Mouse (Mus musculus) adrenal gland, adult 8-10 months (tissue): ENCODE data around the gene Psmd1. TPM values are rescaled to one million over a fixed set of nuclear protein-coding genes. Genes with fewer than 3 reads are reported as not detected.

Experiments used
- DNase-seq: peaks from one replicate; pipeline ENCODE4 v3.0.0; 2022
- total RNA-seq, 4 experiments: library from RNA; stranded (reverse); gene quantifications; 2 replicates each; pipeline ENCODE4 v1.2.4; 2022

Psmd1 gene
- total RNA-seq, 4 experiments from 2014 or later = 114 to 128 (median 117) TPM

DNA sequence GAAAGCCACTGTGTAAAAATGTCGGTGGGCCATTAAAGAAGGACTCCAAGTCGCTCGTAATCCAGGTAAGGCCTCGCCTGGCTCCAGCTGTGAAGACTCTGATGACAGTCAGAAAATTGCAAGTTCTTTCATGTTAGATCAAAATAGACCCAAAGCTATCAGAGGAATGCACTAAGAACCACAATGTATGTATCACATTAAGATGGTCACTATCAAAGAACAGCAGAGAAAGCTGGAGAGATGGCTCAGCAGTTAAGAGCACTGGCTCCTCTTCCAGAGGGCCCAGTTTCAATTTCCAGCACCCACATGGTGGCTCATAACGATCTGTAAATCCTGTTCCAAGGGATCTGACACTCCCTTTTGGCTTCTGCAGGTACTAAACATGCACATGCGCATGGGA, 95.9 kb downstream of the Psmd1 start:
- DNase-seq = no peak

DNA sequence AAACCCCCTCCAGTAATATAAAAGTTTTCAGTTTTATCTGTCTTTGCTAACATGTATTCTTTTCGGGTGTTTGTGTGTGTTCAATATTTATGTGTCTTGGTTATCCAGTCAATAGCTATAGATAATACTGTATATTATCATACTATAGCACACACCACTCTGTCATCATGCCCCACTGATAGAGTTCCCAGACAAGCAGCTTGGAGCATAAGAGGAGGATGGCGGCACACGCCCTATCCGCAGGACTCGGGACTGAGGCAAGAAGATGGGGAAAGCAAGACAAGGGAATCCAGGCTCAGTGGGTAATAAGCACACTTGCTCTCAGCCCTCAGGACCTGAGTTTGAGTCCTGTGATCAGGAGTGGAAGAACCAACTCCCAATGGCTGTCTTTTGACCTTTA, 96.3 kb downstream of the Psmd1 start:
- no peak for DNase-seq

DNA sequence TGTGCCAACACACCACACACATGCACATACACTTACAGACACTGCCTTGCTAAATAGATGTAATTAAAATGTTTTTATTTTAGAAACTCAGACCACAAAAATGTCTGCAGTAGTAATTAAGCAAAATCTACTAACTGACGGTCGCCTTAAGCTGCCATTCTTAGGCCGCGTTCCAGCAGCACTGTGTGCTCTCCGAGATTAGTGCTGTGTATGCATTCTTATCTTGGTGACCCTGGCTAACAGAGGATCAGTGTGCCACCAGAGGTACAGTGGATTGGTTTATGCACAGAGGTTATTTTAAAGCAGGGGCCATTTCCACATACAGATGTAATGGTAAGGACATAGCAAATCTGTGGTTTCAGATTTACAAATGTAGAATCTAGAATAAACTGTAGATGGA, 96.9 kb downstream of the Psmd1 start:
- no peak for DNase-seq

DNA sequence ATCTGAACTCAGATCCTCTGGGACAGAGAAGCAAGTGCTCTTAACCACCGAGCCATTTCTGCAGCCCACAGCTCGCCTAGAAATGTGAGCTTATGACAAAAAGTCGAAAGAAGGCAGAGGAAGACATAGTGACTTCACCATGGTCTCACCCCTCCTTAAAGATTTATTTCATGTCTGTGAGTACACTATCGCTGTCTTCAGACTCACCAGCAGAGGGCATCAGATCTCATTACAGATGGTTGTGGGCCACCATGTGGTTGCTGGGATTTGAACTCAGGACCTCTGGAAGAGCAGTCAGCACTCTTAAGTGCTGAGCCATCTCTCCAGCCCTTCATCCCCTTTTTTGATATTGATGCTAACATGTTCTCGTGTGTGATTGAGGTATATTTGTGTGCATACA, 110.4 kb downstream of the Psmd1 start:
- DNase-seq = no peak

DNA sequence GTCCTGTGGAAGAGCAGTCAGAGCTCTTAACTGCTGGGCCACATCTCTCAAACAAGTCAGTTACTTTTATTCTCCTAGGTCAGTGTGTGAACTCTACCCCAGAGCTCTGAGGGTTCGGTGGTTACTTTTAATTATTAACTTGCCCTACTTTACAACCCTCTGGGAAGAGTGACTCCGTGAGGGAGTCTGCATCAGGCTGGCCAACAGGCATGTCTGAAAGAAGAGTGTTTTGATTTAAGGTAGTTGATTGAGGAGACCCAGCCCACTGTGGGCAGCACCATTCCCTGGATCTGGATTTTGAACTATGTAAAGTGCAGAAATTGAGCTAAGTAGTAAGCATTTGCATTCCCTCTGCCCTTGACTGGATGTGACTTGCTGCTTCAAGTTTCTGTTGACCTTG, 111.9 kb downstream of the Psmd1 start:
- no peak for DNase-seq

DNA sequence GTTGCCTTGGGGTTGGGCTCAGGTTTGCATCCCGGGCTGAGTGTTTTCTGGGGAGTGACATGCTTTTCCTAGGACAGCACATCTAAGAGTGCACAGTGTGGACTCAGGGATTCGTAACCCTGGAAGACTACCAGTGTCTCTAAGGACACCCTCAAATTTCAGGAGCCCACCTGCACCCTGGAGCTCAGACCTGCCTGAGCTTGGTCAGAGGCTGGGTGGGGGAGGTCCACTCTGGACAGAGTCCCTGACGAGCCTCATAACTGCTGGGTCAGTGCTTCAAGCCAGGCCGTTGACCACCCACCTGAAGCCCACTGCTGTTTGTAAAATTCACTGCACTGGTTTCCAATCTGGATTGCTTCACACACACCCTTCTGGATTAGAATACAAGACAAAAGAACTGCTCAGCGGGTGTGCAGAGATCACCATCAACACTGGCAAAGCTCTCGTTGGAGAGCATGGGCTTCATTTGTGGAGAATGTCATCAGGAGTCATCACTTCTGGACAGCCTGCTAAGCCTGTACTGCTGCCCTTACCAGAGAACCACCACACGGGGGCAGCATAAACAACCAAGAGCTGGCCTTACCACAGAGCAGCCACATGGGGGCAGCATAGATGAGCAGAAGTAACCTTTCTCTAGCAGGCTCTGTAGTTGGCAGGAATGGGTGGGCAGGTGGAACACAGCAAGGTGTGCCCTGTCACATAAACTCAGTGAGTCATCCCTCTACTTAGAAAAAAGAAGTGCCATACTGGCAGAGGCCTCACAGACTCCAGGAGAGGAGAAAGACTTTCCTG, 114.5 kb downstream of the Psmd1 start:
- DNase-seq = peak; percentile 55

DNA sequence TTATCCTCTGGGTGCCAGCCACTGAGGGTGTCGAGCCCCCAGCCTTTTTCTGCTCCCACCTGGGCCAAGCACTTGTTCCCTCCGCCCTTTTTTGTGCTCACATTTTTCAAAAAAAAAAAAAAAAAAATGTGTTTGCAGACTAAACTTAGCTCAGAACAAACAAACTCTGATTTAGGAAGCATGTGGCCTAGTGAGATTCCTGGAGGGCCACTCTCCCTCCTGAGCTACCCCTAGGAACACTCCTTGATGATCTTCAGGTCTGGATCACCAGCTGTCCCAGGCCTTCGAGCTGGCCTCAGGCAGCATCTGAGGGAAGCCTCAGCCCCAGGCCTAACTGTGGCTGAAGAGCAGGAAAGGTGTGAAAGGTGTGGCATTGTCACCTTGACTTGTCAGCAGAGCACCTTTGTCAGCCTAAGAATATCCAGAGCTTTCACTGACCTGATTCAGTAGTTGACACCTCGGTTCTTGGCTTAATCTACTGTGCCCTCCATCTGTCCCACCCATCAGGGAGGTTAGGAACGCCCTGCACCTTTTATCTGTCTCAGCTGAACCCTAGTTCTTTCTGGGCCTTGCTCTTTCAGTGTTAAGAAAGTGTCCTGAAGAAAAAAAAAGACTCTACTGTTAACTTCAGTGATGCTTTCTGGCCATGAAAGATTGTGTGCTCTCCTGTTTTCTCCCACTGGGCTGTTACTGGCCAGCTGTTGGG, 118.0 kb downstream of the Psmd1 start:
- no peak for DNase-seq

DNA sequence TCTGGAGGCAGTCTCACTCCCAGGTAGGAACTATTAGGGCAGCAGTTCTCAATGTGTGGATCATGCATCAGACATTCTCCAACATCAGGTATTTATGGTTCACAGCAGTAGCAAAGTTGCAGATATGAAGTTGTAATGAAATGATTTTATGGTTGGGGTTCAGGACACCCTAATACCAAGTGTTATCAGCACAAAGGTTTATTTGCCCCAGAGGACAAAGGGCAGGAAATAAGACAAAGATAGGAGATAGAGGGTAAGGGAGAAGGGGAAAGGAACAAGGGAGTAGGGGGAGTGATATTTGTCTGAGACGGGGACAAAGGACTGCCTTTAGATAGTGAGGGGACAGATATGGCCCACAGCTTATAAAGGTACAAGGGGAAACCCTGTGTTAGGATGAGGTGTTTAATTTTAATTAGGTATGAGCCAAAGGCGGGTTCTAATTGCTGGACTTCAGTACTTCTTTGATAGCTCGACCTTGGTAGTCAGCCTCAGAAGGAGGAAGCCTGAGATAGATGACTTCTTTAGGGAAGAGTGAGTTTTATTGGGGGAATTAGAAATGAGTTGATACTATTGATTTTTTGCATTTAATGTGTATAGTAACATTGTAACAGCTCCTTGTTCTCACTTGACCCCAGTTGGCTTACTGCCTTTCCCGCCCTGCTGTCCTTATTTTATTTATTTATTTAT, 119.5 kb downstream of the Psmd1 start:
- DNase-seq = no peak

DNA sequence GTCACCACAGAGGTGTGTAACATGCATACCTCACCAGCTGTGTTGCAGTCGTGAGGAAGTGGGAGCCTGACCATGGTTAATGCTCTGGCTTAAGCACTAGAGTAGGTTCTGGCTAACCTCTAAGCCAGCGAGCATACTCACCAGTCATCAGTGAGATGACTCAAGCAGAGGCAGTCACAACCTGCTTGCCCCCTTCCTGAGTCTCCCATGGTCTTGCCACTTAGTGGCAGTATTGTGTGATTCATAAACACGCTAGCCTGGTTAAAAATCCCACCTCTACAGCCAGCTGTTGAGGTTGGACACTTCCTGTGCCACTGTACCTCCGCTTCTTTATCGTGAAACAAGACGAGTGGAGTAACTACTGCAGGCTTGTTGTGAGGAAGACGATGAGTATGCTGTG, 122.6 kb downstream of the Psmd1 start:
- DNase-seq = no peak

DNA sequence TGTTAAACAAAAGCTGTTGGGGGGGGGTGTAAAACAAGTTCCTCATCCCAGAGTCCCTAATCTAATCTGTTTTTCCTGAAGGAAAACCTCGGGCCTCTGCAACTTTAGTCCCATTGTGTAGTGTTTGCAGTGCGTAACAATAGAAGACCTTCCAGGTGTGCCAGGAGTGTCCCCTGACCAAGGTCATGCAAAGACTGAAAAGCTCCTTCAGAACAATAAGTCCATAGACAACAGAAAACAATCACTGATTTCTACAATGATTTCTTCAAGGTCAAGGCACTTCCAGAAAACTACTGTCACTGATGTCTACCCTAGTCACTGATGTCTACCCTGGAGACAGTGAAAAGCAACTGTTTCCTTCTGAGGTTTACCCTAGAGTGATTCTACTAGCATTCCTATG, 123.7 kb downstream of the Psmd1 start:
- DNase-seq = no peak

DNA sequence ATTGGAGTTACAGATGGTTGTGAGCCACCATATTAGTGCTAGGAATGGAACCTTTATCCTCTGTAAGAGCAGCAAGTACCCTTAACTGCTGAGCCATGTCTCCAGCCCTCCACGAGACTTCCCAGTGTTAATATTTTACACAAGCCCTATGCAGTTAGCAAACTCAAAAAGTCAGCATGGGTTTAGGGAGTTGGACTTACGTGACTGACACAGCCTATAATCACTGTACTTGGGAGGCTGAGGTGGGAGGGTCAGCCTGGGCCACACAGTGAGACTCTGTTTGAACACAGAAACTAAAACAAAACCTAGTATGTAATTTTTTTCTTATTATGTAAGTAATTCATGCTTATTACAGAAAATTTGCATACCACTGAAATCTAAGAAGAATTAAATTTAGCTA, 124.1 kb downstream of the Psmd1 start:
- DNase-seq = no peak

Other genes starting within 250 kb of the Psmd1 start
- gene Itm2c, start 170.1 kb upstream of the Psmd1 start, total RNA-seq = 100 to 1,000 TPM; 674 to 963 (median 811) TPM
- 1 to 10 TPM in 1 of 4 experiments, under 1 TPM in 1, not detected in 2; 0.30 to 1.3 TPM for gene 4933407L21Rik, start 135.9 kb upstream of the Psmd1 start, total RNA-seq
- 1 to 10 TPM; 3.1 to 7.8 (median 5.1) TPM for gene Gpr55, start 103.4 kb upstream of the Psmd1 start, total RNA-seq
- not detected for gene Spata3, start 47.6 kb upstream of the Psmd1 start, total RNA-seq
- 1 to 10 TPM in 1 of 4 experiments, under 1 TPM in 3; 0.18 to 1.0 (median 0.29) TPM for gene 2810459M11Rik, start 18.5 kb upstream of the Psmd1 start, total RNA-seq
- gene Htr2b, start 47.6 kb downstream of the Psmd1 start, total RNA-seq = under 1 TPM in 3 of 4 experiments, not detected in 1; 0.17 to 0.56 (median 0.37) TPM
- gene Gm21972, start 69.2 kb downstream of the Psmd1 start, total RNA-seq = 1 to 10 TPM in 3 of 4 experiments, not detected in 1; 1.9 to 4.2 (median 2.3) TPM
- gene Armc9, start 90.4 kb downstream of the Psmd1 start, total RNA-seq = 10 to 100 TPM; 10.2 to 26.0 (median 13.8) TPM
- under 1 TPM; 0.20 to 0.68 (median 0.46) TPM for gene B3gnt7, start 238.4 kb downstream of the Psmd1 start, total RNA-seq